Mouse (Mus musculus): ENCODE measurements around the gene Irf8.
"Not testable (repeated sequence)": the region's sequence is repeated elsewhere in the genome, so short reads cannot be mapped to it uniquely, and the experiment has no call there.

Gene Irf8

DNA sequence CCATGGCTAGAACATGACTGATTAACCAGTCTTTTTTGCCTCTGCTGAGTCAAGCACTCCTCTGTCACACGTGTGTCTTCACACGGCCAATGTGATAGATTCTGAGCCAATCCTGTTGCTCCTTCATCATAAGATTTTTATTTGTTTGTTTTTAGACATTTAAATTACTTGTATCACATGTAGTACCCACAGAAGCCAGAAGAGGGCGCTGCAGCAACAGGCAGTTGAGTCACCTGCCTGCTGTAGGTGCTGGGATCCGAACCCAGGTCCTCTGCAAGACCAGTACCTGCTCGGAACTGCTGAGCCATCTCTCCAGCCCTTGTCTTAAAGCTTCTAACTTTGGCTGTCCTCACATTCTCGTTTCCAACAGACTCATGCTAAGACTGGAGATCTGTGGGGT, 13.1 kb upstream of the Irf8 start:
- DNase-seq (ENCODE audit: low spot score) = no peak

DNA sequence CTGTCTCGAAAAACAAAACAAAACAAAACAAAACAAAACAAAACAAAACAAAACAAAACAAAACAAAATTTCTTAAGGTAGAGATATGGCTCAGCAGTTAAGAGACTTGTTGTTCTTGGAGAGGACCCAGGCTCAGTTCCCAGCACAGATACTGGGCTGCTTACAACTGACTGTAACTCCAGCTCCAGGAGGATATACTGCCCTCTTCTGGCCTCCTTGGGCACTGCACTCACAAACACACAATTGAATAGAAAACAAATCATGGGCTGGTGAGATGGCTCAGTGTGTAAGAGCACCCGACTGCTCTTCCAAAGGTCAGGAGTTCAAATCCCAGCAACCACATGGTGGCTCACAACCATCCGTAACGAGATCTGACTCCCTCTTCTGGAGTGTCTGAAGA, 12.1 kb upstream of the Irf8 start:
- DNase-seq (ENCODE audit: low spot score) = not testable (repeated sequence)

DNA sequence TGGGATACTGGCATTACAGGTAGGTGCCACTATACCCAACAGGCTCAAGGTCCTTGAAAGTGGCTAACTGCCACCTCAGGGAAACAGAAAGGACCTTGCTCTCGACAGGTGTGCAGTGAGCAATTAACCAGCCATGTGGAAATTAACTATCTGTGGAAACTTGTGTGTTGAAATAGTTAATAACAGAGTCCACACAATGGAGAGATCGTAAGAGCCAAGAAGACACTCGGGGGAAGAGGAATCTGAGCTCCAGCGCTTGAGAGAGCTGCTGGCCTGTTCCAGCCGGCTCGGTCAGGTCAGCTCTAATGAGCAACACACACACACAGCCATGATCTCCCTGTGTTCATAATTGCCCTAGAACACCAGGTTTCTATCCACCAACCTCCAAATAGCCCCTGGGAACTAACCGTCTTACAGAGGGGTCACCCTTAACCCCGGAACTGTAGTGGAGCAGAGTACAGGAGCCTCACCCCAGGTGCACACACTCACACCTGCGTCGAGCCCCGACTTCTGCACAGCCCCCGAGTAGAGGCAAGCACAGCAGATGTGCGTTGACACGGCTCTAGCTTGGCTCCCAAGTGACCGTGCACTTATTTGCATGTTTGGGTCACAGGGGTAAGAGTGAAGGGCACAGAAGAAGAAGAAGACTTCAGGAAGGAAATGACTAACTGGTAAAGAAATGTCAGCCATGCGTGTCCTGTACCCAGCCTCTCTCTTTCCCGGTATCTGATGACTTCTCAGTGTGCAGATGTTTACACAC, 11.2 kb upstream of the Irf8 start:
- DNase-seq (ENCODE audit: low spot score) = peak; percentile 32

DNA sequence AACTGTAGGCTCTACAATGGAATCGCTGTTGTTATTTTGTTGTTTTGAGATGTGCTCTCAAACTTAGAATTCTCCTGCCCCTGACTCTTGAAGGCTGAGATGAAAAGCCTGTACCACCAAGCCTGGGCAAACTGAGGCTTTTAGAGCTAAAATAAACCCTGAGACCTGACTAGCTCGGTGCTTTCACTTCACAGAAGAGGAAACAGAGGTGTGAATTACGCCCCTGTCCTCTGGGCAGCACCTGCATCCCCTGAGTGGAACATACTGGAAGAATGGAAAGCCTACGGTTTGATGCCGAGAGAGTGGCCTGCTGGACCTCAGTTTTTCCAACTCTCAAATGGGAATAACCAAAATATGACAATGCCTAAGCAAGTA, 10.6 kb upstream of the Irf8 start:
- no peak for DNase-seq (ENCODE audit: low spot score)

DNA sequence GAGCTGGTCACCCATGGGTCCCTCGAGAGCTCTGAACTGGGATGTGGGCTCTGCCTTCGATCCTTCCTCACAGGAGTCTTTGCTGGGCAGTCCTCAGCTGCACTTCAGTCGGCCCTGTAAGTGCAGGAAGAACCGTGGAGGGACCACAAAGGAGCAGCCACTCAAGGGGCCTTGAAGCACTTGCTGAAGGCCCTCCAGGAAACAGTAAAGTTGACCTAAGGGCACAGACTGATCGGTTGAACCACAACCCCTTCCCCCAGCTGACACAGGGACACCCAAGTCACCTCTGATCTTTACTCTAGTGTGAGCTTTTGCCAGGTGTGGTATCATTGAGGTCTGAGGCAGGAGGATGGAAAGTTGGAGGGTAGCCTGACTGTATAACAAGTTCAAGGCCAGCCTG, 10.1 kb upstream of the Irf8 start:
- peak; percentile 22 for DNase-seq (ENCODE audit: low spot score)

DNA sequence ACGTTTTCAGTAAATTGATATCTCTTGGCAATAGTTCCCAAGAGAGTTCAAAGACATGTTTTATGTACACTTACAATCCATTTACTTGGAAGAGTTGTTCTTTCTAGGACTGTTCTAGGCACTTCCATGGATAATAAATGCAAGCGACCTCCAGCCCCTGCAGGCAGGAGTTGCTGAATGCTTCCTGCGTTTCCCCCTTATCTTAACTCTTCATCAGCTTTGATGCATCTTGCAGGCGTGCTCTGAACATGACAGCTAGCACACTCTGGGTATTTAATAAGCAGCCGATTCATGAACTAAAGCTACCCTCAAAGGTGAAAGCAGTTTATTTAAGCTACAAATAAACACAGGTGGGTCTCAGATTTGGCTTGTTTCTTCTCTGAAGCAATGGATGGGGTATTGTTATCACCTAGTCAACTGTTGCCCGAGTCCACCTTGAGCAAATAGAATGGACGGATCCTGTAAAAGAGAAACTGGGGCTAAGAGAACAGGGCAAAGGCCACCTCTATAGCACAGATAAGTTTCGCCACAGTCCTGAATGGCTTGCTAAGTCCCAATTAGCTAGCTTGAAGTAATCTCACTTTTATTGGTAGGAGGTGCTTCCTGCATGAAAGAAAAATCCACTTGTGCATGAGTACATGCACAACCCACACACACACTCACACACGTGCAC, 7.5 kb upstream of the Irf8 start:
- DNase-seq (ENCODE audit: low spot score) = peak; percentile 76

DNA sequence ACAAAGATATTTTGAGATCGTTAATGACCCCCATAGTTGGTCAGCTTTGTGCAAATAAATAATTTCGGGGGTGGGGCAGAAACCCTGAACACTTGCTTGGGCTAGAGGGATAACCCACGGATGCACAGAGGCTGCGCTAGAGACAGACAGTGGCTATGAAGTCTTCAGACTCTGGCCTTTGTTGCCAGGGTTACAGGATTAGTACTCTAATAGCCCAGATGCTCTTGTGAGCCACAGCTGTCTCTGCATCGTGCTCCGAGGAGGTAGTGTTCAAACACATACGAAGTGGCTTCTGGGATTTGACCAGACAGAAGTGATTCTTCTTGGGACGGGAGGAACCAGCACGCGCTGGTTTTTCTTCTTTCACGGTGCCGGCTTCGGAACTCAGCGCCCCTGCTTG, 4.6 kb upstream of the Irf8 start:
- DNase-seq (ENCODE audit: low spot score) = no peak

DNA sequence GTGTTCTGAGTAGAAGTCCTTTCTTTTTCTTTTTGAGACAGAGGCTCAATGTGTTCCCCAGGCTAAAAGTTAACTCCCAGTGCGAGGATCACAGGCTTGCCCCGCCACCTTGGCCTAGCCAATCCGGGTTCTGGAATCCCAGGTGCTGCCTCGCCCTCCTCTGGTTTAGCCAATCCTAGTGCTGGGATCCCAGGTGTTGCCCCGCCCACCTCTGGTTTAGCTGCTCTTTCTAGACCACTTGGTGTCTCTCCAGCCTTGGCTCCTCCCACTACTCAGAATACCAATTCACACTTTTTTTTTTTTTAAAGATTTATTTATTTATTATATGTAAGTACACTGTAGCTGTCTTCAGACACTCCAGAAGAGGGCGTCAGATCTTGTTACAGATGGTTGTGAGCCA, 4.1 kb upstream of the Irf8 start:
- no peak for DNase-seq (ENCODE audit: low spot score)

DNA sequence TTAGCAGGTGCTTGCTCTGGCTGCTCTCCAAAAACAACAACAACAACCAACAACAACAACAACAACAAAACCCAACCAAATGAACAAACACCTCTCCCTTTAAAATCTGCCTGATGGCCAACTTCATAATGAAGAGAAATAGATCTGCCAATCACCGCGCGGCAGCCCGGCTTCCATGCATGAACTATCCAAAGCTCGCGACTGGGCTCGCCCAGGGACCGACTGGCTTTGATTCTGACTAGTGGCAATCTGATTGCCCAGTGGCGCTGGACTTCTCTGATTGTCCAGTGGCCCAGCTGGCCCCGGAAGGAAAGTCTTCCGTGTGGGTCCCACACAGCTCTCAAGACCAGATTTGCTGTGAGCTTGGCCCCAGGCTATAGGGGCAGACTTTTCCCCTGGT, 328 bp downstream of the Irf8 start:
- DNase-seq (ENCODE audit: low spot score) = no peak

DNA sequence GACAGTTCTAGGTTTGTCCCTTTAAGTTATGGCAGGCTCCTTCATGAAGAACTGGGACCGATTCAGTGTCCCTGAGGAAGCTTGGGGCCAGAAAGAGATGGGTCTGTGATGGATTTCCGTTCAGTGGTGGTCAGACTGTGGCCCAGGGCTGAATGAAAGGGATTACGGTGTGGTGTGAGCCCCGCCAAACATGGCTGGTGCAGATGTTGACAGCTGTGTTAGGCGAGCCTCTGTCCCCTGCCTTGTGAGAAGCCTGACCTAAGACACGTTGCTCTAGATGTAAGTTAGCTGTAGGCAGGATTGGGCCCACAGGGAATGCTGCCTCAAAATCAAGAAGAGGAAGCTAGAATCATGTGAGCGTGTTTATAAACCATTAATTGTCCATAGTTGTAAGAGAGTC, 1.0 kb downstream of the Irf8 start:
- DNase-seq (ENCODE audit: low spot score) = no peak

DNA sequence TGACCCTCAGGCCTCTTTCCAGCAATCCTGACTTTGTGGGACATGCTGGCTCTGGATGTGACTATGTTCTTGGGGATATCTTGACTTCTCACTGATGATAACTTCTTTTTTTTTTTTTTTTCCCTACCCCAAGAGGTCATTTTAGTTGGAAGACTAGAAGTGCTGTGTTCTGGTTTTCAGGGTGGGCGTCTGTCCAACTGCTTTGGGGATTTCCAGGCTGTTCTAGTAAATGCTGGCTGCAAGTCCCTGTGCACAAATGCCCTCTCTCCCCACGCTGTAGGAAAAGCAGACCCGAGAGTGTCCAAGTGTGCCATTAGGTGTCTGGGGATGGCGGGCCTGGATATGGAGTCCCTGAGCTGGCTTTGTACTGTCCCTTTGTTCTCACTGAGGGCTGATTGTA, 2.6 kb downstream of the Irf8 start:
- DNase-seq (ENCODE audit: low spot score) = no peak

DNA sequence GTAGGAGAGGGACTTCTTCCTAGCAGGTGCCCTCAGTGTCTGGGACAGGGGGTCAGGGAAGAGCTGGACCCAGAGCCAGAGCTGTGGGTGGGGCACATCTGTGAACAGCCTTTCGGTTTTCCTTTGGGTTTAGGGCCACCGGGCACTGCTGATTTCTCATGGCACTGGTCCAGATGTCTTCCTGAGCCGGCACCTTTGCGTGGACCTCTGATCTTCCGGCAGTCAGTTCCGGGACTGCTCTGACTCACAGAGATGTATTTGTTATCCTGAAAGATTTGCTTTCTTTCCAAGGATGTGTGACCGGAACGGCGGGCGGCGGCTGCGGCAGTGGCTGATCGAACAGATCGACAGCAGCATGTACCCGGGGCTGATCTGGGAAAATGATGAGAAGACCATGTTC, 3.4 kb downstream of the Irf8 start:
- no peak for DNase-seq (ENCODE audit: low spot score)

DNA sequence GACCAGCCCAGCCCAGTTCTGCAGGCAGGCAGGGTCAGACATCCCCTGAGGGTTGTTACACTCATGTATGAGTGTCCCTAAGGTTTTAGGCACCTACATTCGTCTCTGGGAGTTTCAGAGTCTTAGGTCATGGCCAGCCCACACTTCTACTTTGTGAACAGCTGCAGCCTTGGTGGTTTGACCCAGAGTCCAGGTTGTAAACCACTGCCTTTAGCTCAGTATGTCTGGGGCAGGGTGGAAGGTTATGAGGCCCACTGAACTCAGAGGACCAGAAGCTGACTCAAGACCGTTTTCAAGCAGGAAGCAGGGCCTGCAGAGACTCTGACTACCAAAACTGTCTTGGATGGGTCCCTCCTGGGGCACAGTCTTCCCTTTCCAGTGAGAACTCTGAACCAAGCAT, 4.4 kb downstream of the Irf8 start:
- no peak for DNase-seq (ENCODE audit: low spot score)

DNA sequence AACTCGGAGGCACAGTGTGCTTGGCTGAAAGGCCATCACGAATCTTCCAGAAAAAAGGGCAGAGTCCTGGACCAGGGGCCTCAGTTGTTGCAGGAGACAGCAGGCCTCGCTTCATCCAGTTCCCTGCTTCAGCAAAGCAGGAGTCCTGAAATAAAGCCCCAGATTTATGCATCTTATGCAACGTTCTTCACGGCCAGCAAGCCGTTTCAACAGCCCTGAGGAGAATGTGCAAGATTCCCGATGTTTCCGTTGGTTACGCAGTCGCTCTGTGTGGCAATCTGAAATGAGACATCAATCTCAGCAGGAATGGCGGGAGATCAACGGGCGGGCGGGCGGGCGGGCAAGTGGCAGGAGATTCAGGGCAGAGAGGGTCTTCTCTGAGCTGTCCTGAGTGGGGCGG, 4.8 kb downstream of the Irf8 start:
- DNase-seq (ENCODE audit: low spot score) = no peak

DNA sequence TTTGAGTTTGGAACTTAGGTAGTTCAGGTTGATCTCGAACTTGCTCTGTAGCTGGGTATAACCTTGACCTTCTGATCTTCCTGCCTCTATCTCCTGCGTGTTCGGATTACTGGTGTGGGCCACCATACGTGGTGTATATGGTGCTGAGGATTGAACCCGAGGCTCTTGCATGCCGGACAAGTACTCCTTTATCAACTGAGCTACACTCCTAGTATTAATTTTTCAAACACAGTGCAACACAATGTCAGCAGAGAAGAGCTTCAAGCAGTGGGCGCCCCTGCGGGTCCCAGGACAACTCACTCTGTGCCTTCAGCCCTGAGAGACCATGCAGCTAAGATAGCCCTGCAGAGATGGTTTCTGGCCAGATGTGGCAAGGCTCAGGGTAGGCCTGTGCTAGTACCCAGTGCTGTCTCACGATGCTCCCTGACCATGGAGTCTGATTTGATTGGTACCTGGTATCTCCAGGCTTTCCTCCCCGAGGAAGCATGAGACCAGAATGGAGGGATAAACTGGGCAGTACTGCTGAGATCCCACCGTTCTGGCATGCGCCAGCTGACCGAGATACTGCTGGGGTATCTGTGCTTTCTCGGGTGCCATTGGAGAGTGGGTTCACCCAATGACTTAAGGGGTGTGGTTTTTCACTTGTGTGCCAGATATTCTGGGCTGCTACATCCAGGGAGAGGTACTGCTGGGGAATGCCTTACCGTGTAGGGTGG, 5.8 kb downstream of the Irf8 start:
- no peak for DNase-seq (ENCODE audit: low spot score)

DNA sequence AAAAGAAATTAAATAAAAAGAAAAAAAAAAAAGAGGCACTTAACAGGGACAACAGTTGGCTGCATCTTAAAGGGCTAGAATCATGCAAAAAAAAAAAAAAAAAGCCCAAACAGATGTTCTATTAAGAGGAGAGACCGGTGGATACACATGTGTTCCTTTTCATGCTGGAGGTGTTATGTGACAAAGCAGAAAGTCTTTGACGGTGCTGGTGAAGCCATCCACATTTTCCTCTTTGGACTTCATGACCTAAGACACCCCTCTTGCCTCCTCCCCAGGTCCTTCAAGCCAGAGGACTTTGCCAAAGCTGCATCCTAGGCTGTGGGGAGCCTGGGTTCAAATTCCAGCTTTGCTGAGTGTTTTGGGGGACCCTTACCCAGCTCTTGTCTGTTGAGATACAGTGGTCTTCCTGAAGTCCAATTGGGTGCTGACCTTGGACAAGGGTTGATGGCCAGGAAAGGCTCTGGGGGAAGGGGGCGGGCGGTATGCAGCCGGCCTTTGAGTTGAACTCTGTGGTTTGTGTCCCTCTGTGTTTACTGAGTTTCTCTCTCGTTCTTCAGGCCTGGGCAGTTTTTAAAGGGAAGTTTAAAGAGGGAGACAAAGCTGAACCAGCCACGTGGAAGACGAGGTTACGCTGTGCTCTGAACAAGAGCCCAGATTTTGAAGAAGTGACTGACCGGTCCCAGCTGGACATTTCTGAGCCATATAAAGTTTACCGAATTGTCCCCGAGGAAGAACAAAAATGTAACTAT, 7.2 kb downstream of the Irf8 start:
- DNase-seq (ENCODE audit: low spot score) = peak; percentile 63

DNA sequence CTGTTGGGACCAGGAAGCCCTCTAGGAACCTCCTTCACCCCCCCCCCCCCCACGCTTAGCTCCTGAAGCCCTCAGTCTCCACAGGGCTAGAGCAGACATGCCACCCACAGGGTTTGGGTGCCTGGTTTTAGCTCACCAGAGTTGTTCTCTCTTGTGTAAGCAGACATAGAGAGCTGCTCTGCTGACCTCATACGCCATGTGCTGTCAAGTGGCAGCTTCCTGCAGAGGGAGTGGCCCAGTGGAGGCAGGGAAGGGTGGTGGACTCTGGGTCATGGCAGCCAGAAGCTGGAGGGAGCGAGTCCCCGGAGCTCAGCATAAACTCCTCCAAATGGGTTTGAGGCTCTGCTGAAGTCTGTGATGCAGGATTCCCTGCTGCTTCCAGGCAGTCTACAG, 7.7 kb downstream of the Irf8 start:
- DNase-seq (ENCODE audit: low spot score) = peak; percentile 56

DNA sequence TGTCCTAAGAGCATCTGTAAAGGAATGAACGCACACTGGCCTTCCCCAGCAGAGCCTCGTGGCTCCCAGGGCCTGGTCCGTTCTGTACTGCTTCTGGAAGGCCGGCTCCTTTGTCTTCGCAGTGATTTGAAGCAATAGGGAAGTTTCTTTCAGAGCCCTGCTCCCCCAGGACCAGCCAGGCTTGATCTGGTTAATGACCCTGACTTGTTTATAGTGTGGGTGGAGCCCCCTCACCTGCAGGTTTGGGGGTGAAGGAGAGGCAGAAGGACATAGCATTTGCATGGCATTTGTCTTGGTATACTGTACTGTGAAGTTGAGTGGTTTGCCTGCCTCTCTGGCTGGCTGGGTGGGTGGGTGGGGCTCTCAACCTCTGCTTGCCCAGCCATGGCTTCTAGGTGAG, 8.3 kb downstream of the Irf8 start:
- DNase-seq (ENCODE audit: low spot score) = no peak

DNA sequence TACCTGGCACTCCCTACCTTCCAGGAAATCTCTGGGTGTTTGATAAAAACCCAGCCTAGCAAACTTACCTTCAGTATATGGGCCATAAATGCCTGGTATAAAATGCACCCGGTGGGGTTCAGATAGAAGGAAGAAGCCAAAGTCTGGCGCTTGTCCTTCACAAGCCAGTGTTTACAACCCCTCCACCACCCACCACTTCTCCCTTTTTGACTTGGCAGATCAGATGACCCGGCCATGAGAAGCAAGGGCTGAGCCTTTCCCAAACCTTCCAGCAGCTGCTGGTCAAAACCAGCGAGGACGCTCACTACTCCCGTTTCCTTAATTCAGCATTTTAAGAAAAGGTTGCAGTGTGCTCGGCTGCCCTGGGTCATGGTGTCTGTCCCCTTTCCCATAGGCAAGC, 9.1 kb downstream of the Irf8 start:
- no peak for DNase-seq (ENCODE audit: low spot score)

DNA sequence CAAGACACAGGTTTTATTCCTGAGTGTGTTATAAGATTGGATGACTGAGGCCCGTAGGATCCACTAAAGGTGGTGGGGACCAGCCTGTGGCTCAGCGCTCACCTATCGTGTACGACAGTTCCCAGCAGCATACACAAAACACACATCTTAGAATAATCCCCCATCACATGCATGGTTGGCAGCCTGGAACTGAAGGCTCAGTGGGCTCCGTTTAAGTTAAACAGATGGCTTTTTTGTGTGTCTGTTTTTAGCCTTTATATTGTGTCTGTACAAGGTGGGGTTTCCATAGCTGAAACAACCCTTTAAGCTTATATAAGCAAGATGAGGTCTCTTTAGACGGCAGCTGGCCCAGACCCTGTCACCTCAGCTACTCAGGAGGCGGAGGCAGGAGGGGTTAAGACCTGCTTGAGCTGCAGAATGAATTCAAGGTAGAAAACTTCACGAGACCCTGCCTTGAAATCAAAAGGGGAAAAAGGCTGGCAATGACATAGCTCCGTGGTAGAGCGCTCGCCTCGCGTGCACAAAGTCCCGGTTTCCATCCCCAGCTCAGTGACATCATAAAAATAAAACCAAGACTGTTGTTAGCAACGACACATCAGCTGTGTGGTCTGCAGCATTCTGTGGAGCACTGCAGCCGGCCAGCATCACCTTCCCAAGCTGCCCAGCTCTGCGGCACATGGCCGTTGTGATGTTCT, 10.0 kb downstream of the Irf8 start:
- DNase-seq (ENCODE audit: low spot score) = no peak

DNA sequence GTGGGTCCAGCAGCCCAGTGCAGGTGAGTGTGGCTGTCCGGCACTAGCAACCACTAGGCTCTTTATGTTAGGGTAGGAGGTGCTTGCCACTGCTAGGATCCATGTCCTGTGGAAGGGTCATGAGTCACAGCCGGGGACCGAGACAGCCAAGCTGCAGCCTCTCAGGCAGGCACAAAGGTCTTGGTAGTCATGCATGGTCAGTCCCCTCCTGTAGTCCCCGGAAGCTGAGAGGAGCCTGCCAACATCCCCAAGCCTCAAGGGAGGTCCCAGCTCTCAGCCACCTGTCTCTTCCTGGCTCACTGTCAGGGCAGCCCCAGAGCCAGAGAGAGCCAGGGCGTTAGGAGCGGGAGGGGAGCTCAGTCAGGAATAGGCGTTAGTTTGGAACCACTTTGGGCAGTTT, 11.1 kb downstream of the Irf8 start:
- DNase-seq (ENCODE audit: low spot score) = no peak

DNA sequence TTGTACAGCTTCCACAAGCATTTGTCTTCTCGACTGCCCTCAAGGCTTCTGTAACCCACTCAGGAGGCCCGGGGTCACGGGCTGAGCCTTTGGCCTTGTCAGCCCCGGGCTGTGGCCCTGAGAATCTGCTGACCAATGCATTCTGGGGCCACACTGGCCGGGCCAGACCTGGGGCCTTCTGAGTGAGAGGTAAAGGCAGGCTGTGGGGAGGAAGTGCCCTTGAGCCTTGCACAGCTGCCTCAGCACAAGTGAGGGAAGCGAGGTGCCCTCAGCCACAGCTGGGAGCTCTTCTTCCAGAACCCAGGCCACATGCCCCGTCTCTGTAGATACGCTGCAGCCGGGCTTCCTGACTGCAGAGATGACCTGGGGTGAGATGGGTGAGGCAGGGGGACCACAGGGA, 14.5 kb downstream of the Irf8 start:
- peak; percentile 69 for DNase-seq (ENCODE audit: low spot score)

All from yolk sac, embryonic 10.5 days (tissue).